In genomic region chr13:53285756-53286361, GRCm38 (mm10) we compare ENCODE assay signal across 9 mouse cellular contexts. TPM values are rescaled to one million over a fixed set of nuclear protein-coding genes. Genes with fewer than 3 reads are reported as not detected.
DNase-seq lines count a peak whose midpoint lies in the region; ATAC-seq and TF ChIP-seq lines count a peak whose summit lies in the region.
"Had no signal": no experiment of that assay in that cellular context is flagged by ENCODE, and none has a peak within 500 bp of the region (broad histone marks: within the 10 kb centered on the region; RNA-seq: fewer than 3 reads in every experiment).

Ror2 (minus strand) TSS chr13:53286124.

- peak; percentile 71 for ATAC-seq in hindbrain, embryonic 16.5 days
- no peak for ATAC-seq in liver, postnatal 0 days

- WGBS in hindbrain, embryonic 16.5 days: under 1% methylated on average over 62 of the region's 68 CpGs
- WGBS in liver, postnatal 0 days (ENCODE audit: insufficient replicate concordance): 0% methylated on average over 22 of the region's 68 CpGs

- H3K9ac ChIP-seq in hindbrain, embryonic 16.5 days (ENCODE audit: low read depth, low read length): peak within 1 kb of the TSS; percentile 65
- H3K9ac ChIP-seq in liver, postnatal 0 days (replicated peaks): no peak within 1 kb of the TSS

- no peaks in the 10 kb centered on the region for H3K36me3 ChIP-seq in hindbrain, embryonic 16.5 days (ENCODE audit: control insufficient read depth, insufficient read depth, low read length)
- no peaks in the 10 kb centered on the region for H3K36me3 ChIP-seq in liver, postnatal 0 days (replicated peaks; ENCODE audit: insufficient read depth, low read length)

- peak within 1 kb of the TSS; percentile 50 for H3K4me3 ChIP-seq in hindbrain, embryonic 16.5 days (ENCODE audit: low read length)
- H3K4me3 ChIP-seq in liver, postnatal 0 days (ENCODE audit: low read depth, low read length): peak within 1 kb of the TSS; percentile 26

- intact Hi-C loops in left cerebral cortex, postnatal 25 days (cut with DNase I): loop anchor here (2.0 kb wide), 1 partner anchor 167 kb away; no protein-coding TSS in a partner anchor

- DNase-seq in ES-CJ7 (ENCODE audit: low read depth, low spot score): peak; percentile 74
- peak; percentile 81 to 88 for DNase-seq in adrenal gland, postnatal 36 days
- DNase-seq in gastrocnemius, postnatal 10 days: peak; percentile 76
- peak; percentile 51 for DNase-seq in liver, postnatal 0 days
- peak; percentile 84 for DNase-seq in retina, postnatal 1 day
- DNase-seq in frontal cortex, postnatal 25 days (ENCODE audit: low spot score in 2 of 2): no peak
- no peak for DNase-seq in left cerebral cortex, postnatal 25 days (ENCODE audit: low spot score in 2 of 2)

- no peak within 1 kb of the TSS for H3K27ac ChIP-seq in hindbrain, embryonic 16.5 days (ENCODE audit: low read depth, low read length)
- no peak within 1 kb of the TSS for H3K27ac ChIP-seq in liver, postnatal 0 days (ENCODE audit: low read depth)

- H3K27me3 ChIP-seq in hindbrain, embryonic 16.5 days (replicated peaks; ENCODE audit: control insufficient read depth, insufficient read depth, low read length): 0 out of 2 replicates have a peak, but pooled peaks cover 8% of the 10 kb centered on the region
- peaks cover 46% of the 10 kb centered on the region for H3K27me3 ChIP-seq in liver, postnatal 0 days (ENCODE audit: insufficient read depth, low read length)

- no peaks in the 10 kb centered on the region for H3K9me3 ChIP-seq in hindbrain, embryonic 16.5 days (ENCODE audit: control insufficient read depth, low read length)
- H3K9me3 ChIP-seq in liver, postnatal 0 days (ENCODE audit: low read length): no peaks in the 10 kb centered on the region

- TF ChIP-seq CTCF in liver, postnatal 0 days (IDR thresholded peaks at IDR 0.05; ENCODE audit: low read depth): peak; percentile 44

- peak within 1 kb of the TSS; percentile 72 for H3K4me2 ChIP-seq in hindbrain, embryonic 16.5 days (ENCODE audit: low read length)
- peak within 1 kb of the TSS; percentile 45 for H3K4me2 ChIP-seq in liver, postnatal 0 days (ENCODE audit: low read depth, low read length)

- peaks cover 11% of the 10 kb centered on the region for H3K4me1 ChIP-seq in hindbrain, embryonic 16.5 days (ENCODE audit: control insufficient read depth, insufficient read depth, low read depth, low read length)
- peaks cover 3% of the 10 kb centered on the region; the same call in 1 of the 2 replicates for H3K4me1 ChIP-seq in liver, postnatal 0 days (ENCODE audit: insufficient read depth)

- no peak for TF ChIP-seq EP300 in liver, postnatal 0 days (IDR thresholded peaks at IDR 0.05; ENCODE audit: low read depth)

RNA-seq across cellular contexts. Expression of gene Ror2, which starts in this region (rescaled TPM):
- total RNA-seq in adrenal gland, postnatal 36 days (2021): 1 to 10 TPM; 5.3 to 7.6 TPM
- 1 to 10 TPM; 3.3 to 4.6 TPM for total RNA-seq in gastrocnemius, postnatal 10 days (2021)
- polyA plus RNA-seq in hindbrain, embryonic 16.5 days (2015; fragmentation: Nextera tagmentation; extraction: Ambion mirVana): 2.2 and 3.0 TPM in 2 replicates
- polyA plus RNA-seq in liver, postnatal 0 days (2015; fragmentation: Nextera tagmentation; extraction: Ambion mirVana): 0.05 and 0.18 TPM in 2 replicates
- 1 to 10 TPM; 1.2 to 1.3 TPM for total RNA-seq in left cerebral cortex, postnatal 25 days (2021)
- total RNA-seq: neutrophil, adult 5-6 weeks had no signal

Comparison
In these comparisons a context has a peak if more than half of its experiments do, and no peak if none do; other contexts are left out.
1. Peak in DNase-seq, H3K4me3 ChIP-seq and H3K4me2 ChIP-seq in liver, postnatal 0 days; RNA of the gene not detected or under 1 TPM.
2. DNase-seq: peak in ES-CJ7 (single experiment), adrenal gland, postnatal 36 days (2 of 2), gastrocnemius, postnatal 10 days (single experiment) and retina, postnatal 1 day (single experiment); none in frontal cortex, postnatal 25 days (0 of 2) and left cerebral cortex, postnatal 25 days (0 of 2).